Mouse (Mus musculus) embryo, embryonic 10 days (tissue): ENCODE data around the gene Birc3.
A peak's percentile ranks its signal among the peaks of the same experiment; 100 is the strongest.
"Not testable (repeated sequence)": the region's sequence is repeated elsewhere in the genome, so short reads cannot be mapped to it uniquely, and the experiment has no call there.

Experiments
- DNase-seq: peaks from one replicate; pipeline ENCODE4 v3.0.0-alpha.2; 2015; ENCODE audit warnings: low spot score

Gene Birc3

GRCm38 (mm10) chr9:7867981-7868380, 5.0 kb downstream of the Birc3 start:
- no peak for DNase-seq

DNA sequence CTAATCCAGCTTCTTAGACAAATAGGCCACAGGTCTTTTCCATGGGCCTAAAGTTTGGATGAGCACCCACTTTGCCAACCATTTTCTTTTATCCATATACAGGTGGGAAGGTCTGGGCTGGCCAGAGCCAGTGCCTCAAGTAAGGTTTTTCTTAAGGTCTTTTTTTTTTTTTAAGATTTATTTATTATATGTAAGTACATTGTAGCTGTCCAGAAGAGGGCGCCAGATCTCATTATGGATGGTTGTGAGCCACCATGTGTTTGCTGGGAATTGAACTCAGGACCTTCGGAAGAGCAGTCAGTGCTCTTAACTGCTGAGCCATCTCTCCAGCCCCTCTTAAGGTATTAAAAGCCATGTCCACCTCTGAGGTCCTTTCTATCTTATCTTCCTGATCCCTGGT, 6.0 kb downstream of the Birc3 start:
- DNase-seq: not testable (repeated sequence)

- no peak for DNase-seq
Observed at GRCm38 (mm10) chr9:7860976-7861375, 12.0 kb downstream of the Birc3 start.

DNA sequence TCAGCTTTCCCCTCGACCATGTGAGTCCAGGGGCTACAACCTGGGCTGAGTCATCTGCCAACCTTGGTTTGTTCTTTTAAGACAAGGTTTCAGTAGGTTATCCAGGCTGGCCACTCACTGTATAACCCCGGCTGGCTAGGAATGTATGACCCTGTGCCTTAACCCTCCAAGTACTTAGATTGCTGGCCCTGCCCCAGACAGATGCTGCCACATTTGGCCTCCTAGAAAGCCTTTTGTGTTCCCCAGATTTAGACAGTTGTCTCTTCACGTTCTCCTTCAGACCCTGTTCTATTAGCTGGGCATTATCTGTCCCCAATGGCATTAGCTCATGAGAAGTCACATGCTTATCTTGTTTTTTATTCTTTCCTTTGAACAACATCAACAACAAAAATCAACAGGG, 17.1 kb downstream of the Birc3 start:
- DNase-seq: no peak

- DNase-seq: peak; percentile 71
Observed at GRCm38 (mm10) chr9:7855374-7855773, 17.6 kb downstream of the Birc3 start.

DNA sequence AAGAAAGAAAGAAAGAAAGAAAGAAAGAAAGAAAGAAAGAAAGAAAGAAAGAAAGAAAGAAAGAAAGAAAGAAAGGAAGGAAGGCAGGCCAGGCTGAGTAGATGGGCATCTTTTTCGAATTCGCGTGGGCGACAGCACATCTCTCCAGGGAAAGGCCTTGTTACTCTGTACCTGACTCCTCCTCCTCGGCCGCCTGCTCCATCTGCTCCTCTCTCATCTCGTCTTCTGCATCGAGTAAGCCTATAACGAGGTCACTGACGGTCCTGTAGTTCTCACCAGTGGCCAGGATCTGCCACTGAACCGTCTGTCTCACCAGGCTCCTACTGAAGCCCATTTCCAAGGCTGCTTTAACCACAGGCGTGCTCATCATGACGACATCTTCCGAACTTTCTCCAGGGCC, 18.8 kb downstream of the Birc3 start:
- not testable (repeated sequence) for DNase-seq

DNA sequence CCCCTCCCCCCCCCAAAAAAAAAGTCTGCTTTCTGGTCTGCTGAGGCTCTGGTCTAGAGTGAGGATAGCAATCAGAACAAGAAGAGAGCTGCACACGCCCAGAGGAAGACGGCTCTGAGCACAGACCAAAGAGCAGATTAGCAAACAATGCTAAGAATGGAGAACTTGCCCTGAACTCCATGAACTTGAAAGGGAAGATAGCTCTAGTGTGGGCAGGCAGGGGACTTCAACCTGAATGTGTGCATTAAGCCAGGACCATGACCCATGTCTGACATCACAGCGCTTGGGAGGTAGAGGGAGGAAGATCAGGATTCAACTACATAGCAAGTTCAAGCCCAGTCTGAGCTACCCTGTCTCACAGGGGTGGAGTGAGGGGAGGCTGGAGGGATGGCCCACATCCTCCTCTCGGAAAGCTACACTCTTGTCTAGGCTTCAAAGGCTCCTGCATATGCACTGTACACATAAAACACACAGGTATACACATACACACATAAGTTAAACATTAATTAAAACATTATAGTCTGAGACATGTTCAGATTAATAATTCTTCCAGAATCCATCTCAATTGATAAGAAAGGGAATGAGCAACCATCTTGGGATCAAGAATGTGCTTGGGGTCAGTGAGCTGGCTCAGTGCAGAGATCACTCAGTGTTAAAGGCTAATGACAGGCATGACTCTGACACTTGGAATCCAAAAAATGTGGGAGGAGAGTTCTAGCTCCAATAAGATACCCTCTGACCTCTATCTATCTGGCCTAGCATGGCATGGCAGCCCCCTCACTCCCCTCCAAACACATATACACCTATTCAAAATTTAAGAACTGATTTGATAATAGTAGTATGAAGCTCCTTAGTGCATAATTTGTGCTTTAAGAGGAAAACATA, 20.4 kb downstream of the Birc3 start:
- DNase-seq: peak; percentile 28

- DNase-seq: no peak
Observed at GRCm38 (mm10) chr9:7851841-7852240, 21.1 kb downstream of the Birc3 start.

DNA sequence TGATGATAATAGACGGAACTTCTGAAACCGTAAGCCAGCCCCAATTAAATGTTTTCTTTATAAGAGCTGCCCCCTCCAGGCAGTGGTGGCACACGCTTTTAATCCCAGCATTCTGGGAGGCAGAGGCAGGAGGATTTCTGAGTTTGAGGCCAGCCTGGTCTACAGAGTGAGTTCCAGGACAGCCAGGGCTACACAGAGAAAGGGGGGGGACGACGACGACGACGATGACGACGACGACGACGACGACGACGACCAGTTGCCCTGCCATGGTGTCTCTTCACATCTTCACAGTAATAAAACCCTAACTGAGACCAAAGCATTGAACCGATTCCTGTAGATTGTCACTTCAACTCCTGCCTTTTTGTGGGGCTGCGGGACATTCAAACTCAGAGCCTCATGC, 24.8 kb downstream of the Birc3 start:
- no peak for DNase-seq

DNA sequence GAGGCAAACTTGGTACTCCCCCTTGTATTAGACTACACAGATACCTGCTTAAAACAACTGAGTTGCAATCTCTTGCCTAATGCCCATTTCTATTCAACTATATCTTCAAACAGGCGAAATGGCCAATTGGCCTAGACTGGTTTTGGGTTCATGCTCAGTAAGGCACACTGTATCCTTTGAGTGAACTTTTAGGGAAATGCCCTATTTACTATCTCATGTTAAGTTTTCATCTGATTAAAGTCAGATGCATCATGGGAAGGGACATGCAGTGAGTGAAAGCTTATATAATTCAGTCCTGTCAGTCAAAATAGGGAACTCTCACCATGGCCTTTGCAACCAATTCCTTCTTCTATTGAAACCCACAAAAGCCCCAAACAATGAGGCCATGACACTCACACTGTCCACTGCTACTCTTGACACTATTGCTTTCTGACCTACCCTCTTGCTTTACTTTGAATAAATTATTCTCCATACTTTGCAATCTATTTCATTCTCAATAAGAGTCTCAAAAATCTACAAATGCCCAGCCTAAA, 26.3 kb downstream of the Birc3 start:
- no peak for DNase-seq

- DNase-seq: no peak
Observed at GRCm38 (mm10) chr9:7845216-7845895, 27.6 kb downstream of the Birc3 start.

- DNase-seq: no peak
Observed at GRCm38 (mm10) chr9:7841221-7841620, 31.8 kb downstream of the Birc3 start.

- DNase-seq: no peak
Observed at GRCm38 (mm10) chr9:7837806-7838440, 35.1 kb downstream of the Birc3 start.

DNA sequence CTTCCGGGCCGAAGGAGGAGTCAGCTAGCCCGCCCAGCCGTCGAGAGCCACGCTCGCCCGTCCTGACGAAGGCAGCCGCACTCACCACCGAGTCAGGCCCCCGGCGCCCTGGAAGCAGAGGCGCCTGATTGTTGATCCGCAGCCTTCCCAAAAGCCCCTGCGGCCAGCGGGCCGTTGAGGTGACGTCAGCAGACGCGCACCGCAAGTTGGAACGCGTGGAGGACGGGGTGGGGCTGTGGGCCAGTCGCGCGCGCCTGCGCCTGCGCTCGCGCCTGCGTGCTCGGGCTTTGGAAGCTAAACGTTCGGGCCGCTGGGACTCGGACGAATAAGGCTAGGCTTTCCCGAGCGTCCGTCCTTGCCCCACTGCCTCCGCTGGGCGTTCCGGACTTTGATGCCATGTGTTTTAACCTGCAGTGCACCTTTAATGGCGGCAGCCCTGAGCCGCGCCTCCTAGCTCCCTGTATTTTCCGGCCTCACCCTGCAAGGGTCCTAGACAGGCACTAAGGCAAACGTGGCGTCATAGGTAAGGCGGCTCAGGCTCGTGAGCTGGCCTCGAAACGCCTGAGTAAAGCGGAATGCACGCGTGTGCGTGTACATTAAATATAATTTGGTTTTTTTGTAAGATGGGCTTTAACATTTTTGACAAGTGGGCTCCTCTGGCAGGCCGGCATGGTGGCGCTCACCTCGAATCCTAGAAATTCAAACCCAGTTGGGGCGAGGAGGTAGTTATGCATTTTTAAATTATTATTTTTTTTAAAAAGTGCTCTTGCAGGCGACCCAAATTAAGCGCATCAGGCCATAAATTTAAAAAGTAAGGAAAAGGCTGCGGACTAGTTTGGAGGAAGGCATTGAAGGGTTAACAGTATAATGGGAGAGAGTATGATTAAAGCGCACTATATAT, 35.8 kb downstream of the Birc3 start, which contains the start of gene Birc2:
TSS of gene Birc2 (minus strand) at position 160 of the 901 bp plus-strand sequence.
- DNase-seq: peak; percentile 97

- DNase-seq: peak; percentile 78
Observed at GRCm38 (mm10) chr9:7836331-7836730, 36.7 kb downstream of the Birc3 start.

DNA sequence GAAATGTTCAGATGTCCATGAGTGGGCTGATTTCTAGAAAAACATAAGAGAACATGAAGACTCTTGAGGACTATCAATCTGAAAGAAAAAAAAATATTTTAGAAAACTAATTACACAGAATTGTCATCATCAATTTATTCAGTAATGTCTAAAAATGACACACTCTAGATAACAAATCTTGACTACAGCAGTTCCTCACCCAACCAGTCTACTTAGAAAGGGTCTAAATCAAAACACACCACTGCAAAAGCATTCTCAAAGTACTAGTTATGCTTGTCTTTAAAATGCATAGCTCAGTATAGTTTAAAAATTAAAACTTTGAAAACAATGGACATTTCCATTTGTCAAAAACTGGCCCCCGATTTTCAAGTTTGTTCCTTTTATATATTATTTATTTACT, 37.7 kb downstream of the Birc3 start:
- DNase-seq: no peak

GRCm38 (mm10) chr9:7833421-7833820, 39.6 kb downstream of the Birc3 start:
- no peak for DNase-seq

GRCm38 (mm10) chr9:7829531-7830528, 43.2 kb downstream of the Birc3 start:
- no peak for DNase-seq

DNA sequence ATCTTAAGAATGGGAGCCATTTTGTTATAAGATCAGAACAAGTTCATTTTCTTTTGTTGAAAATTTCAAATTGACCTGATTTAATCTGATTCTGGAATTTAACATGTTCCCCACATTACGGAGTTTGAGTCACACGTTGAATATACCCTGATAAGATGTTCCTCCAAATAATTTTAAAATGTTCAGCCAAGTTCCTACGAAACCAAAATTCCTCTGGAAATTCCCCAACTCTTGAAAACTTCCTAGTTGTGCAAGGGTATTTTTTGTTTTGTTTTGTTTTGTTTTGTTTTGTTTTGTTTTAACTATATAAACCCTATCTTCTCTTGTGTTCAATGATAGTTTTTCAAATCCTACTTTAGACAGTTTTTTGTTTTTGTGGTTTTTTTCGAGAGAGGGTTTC, 44.3 kb downstream of the Birc3 start:
- no peak for DNase-seq

GRCm38 (mm10) chr9:7824916-7825315, 48.1 kb downstream of the Birc3 start:
- no peak for DNase-seq
